In genomic region chr2:27438281-27438680, GRCm38 (mm10) we compare ENCODE assay signal across 8 mouse cellular contexts. TPM values are rescaled to one million over a fixed set of nuclear protein-coding genes. Genes with fewer than 3 reads are reported as not detected.
A peak's percentile ranks its signal among the peaks of the same experiment; 100 is the strongest.
DNase-seq lines count a peak whose midpoint lies in the region; ATAC-seq lines count a peak whose summit lies in the region.

No protein-coding gene starts in this region.

- H3K36me3 ChIP-seq in liver, embryonic 12.5 days: no peaks in the 10 kb centered on the region
- no peaks in the 10 kb centered on the region for H3K36me3 ChIP-seq in midbrain, embryonic 11.5 days (ENCODE audit: control insufficient read depth, insufficient read depth, low read length)
- H3K36me3 ChIP-seq in heart, embryonic 12.5 days: no peaks in the 10 kb centered on the region

- 0 out of 2 replicates have a peak, but pooled peaks cover 4% of the 10 kb centered on the region for H3K9me3 ChIP-seq in liver, embryonic 12.5 days (replicated peaks)
- no peaks in the 10 kb centered on the region for H3K9me3 ChIP-seq in midbrain, embryonic 11.5 days (ENCODE audit: control insufficient read depth, low read length)
- no peaks in the 10 kb centered on the region for H3K9me3 ChIP-seq in heart, embryonic 12.5 days (replicated peaks)

- no peaks in the 10 kb centered on the region for H3K27me3 ChIP-seq in liver, embryonic 12.5 days (replicated peaks)
- no peaks in the 10 kb centered on the region for H3K27me3 ChIP-seq in midbrain, embryonic 11.5 days (ENCODE audit: control insufficient read depth, insufficient read depth, low read length)
- H3K27me3 ChIP-seq in heart, embryonic 12.5 days (replicated peaks): no peaks in the 10 kb centered on the region

- no peak overlapping the region for H3K9ac ChIP-seq in liver, embryonic 12.5 days
- no peak overlapping the region for H3K9ac ChIP-seq in midbrain, embryonic 11.5 days (ENCODE audit: low read length)
- no peak overlapping the region for H3K9ac ChIP-seq in heart, embryonic 12.5 days

- DNase-seq in kidney, postnatal 4 days: peak; percentile 59 to 74
- no peak for DNase-seq in kidney, postnatal 14 days
- peak; percentile 59 for DNase-seq in ZHBTc4 (ENCODE audit: low read depth, low spot score)
- DNase-seq in thymus, postnatal 25 days: peak; percentile 67
- no peak for DNase-seq in midbrain, embryonic 11.5 days (ENCODE audit: low spot score, missing footprints)
- no peak for DNase-seq in embryo, embryonic 10.5 days (ENCODE audit: low spot score)

- H3K4me1 ChIP-seq in liver, embryonic 12.5 days: peaks cover 38% of the 10 kb centered on the region
- H3K4me1 ChIP-seq in midbrain, embryonic 11.5 days (ENCODE audit: control insufficient read depth, insufficient read depth, low read length): peaks cover 10% of the 10 kb centered on the region
- peaks cover 27% of the 10 kb centered on the region for H3K4me1 ChIP-seq in heart, embryonic 12.5 days (replicated peaks)

- ATAC-seq in liver, embryonic 12.5 days: peak; percentile 59; the same call in 1 of the 2 replicates
- ATAC-seq in midbrain, embryonic 11.5 days (ENCODE audit: low FRiP score): no peak
- ATAC-seq in heart, embryonic 12.5 days (ENCODE audit: insufficient number of reproducible peaks, low FRiP score): no peak

- 8% methylated on average over 11 of the region's 11 CpGs for WGBS in liver, embryonic 12.5 days (ENCODE audit: insufficient replicate concordance)
- 28% methylated on average over 11 of the region's 11 CpGs for WGBS in midbrain, embryonic 11.5 days
- WGBS in heart, embryonic 12.5 days: 19% methylated on average over 11 of the region's 11 CpGs

- no peak overlapping the region for H3K4me3 ChIP-seq in liver, embryonic 12.5 days
- H3K4me3 ChIP-seq in midbrain, embryonic 11.5 days (ENCODE audit: low read depth, low read length): no peak overlapping the region
- H3K4me3 ChIP-seq in heart, embryonic 12.5 days: no peak overlapping the region

- H3K4me2 ChIP-seq in liver, embryonic 12.5 days: peak overlapping the region; percentile 22
- no peak overlapping the region for H3K4me2 ChIP-seq in midbrain, embryonic 11.5 days
- no peak overlapping the region for H3K4me2 ChIP-seq in heart, embryonic 12.5 days

- H3K27ac ChIP-seq in liver, embryonic 12.5 days: no peak overlapping the region
- no peak overlapping the region for H3K27ac ChIP-seq in midbrain, embryonic 11.5 days (ENCODE audit: low read depth, low read length)
- no peak overlapping the region for H3K27ac ChIP-seq in heart, embryonic 12.5 days (ENCODE audit: poor library complexity, severe bottlenecking)

RNA-seq across cellular contexts. Expression of gene Brd3os, which starts 3.8 kb away (rescaled TPM):
- 1.3 and 1.4 TPM in 2 replicates for polyA plus RNA-seq in liver, embryonic 12.5 days (2016; fragmentation: Nextera tagmentation; extraction: Ambion mirVana)
- polyA plus RNA-seq in midbrain, embryonic 11.5 days (2014; fragmentation: Nextera tagmentation; extraction: Ambion mirVana): 15.1 and 16.3 TPM in 2 replicates
- polyA plus RNA-seq in heart, embryonic 12.5 days (2016; fragmentation: Nextera tagmentation; extraction: Ambion mirVana): 2.9 and 3.2 TPM in 2 replicates

RNA-seq across cellular contexts. Expression of gene Vav2, which starts 11.4 kb away (rescaled TPM):
- polyA plus RNA-seq in liver, embryonic 12.5 days (2016; fragmentation: Nextera tagmentation; extraction: Ambion mirVana): 5.0 and 5.8 TPM in 2 replicates
- polyA plus RNA-seq in midbrain, embryonic 11.5 days (2014; fragmentation: Nextera tagmentation; extraction: Ambion mirVana): 13.7 and 15.0 TPM in 2 replicates
- 4.5 and 5.4 TPM in 2 replicates for polyA plus RNA-seq in heart, embryonic 12.5 days (2016; fragmentation: Nextera tagmentation; extraction: Ambion mirVana)

Comparison
In these comparisons a context has a peak if more than half of its experiments do, and no peak if none do; other contexts are left out.
1. DNase-seq: peak in kidney, postnatal 4 days (2 of 2), ZHBTc4 (single experiment) and thymus, postnatal 25 days (single experiment); none in kidney, postnatal 14 days (single experiment), midbrain, embryonic 11.5 days (single experiment) and embryo, embryonic 10.5 days (single experiment).